Mouse (Mus musculus) ovary, postnatal 36 days (tissue): ENCODE measurements around the gene Tldc2.

Source experiments
- DNase-seq: peaks from one replicate; pipeline ENCODE4 v3.0.0; 2022; ENCODE audit warnings: low spot score, mixed read lengths

The Tldc2 gene

GRCm38 (mm10) chr2:157060557-157061305 lies 26.1 kb upstream of the Tldc2 start:
- DNase-seq, result no peak

- DNase-seq, result no peak
These were observed 23.6 kb upstream of the Tldc2 start for GRCm38 (mm10) chr2:157063241-157063700.

- DNase-seq, result no peak
These were observed 22.7 kb upstream of the Tldc2 start for GRCm38 (mm10) chr2:157064136-157064535.

- no peak for DNase-seq
These were observed 21.6 kb upstream of the Tldc2 start for GRCm38 (mm10) chr2:157064978-157065878.

GRCm38 (mm10) chr2:157065879-157066226 lies 21.0 kb upstream of the Tldc2 start:
- DNase-seq, result no peak

- DNase-seq, result no peak
These were observed 20.0 kb upstream of the Tldc2 start for GRCm38 (mm10) chr2:157066731-157067430.

GRCm38 (mm10) chr2:157068701-157069354 lies 18.0 kb upstream of the Tldc2 start:
- no peak for DNase-seq

- DNase-seq, result no peak
These were observed 17.5 kb upstream of the Tldc2 start for GRCm38 (mm10) chr2:157069355-157069735.

- no peak for DNase-seq
These were observed 17.0 kb upstream of the Tldc2 start for GRCm38 (mm10) chr2:157069755-157070315.

GRCm38 (mm10) chr2:157070365-157070764 lies 16.5 kb upstream of the Tldc2 start:
- no peak for DNase-seq

- DNase-seq, result peak; percentile 51
These were observed 15.3 kb upstream of the Tldc2 start for GRCm38 (mm10) chr2:157071556-157071955.

- DNase-seq, result no peak
These were observed 14.4 kb upstream of the Tldc2 start for GRCm38 (mm10) chr2:157072316-157072990.

- no peak for DNase-seq
These were observed 13.3 kb upstream of the Tldc2 start for GRCm38 (mm10) chr2:157073378-157074052.

- no peak for DNase-seq
These were observed 12.6 kb upstream of the Tldc2 start for GRCm38 (mm10) chr2:157074186-157074724.

GRCm38 (mm10) chr2:157074772-157075171 lies 12.1 kb upstream of the Tldc2 start:
- DNase-seq, result no peak

GRCm38 (mm10) chr2:157075226-157075625 lies 11.6 kb upstream of the Tldc2 start:
- no peak for DNase-seq

GRCm38 (mm10) chr2:157075685-157076084 lies 11.2 kb upstream of the Tldc2 start:
- DNase-seq, result no peak

GRCm38 (mm10) chr2:157076585-157076984 lies 10.3 kb upstream of the Tldc2 start:
- no peak for DNase-seq

GRCm38 (mm10) chr2:157077160-157077559 lies 9.7 kb upstream of the Tldc2 start:
- no peak for DNase-seq

GRCm38 (mm10) chr2:157077641-157078058 lies 9.2 kb upstream of the Tldc2 start:
- peak; percentile 76 for DNase-seq
